Mouse (Mus musculus): ENCODE data around the gene Clps. TPM values are rescaled to one million over a fixed set of nuclear protein-coding genes. Genes with fewer than 3 reads are reported as not detected.

Clps gene
- total and polyA plus RNA-seq, 3 experiments: not detected

DNA sequence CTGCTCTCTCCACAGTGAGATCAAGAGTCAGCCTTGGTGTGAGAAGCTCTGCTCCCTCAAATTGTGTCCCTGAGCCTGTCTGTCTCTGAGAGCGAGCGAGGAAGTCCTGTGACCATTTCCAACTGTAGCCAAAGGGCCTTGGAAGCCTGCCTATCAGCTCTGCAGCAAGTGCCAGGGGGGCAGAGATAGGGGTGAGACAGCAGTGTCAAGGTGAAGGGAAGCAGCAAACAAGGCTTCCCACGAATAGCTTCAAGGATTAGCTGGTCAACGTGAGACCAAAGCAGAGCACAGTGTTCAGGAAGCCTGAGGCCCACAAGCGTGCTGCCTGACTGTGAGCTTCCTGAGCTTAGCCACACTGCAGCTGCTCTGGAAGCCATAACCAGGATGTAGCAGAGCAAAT is 30.9 kb upstream of the Clps start:
- no peak for DNase-seq (ENCODE audit: extremely low read depth)
- no peaks in the 10 kb centered on the region for H3K27me3 ChIP-seq (replicated peaks)
- H3K4me1 ChIP-seq (ENCODE audit: control insufficient read depth in 1 of 2, insufficient read depth in 2 of 2): no peaks in the 10 kb centered on the region; a peak in 1 of 4 replicates
- dilution Hi-C loops (cut with MboI; ENCODE audit: extremely low pct_ligation_motif_present, extremely low pct_unique_long_range_greater_than_20kb, low sequenced_read_pairs): no loop called here
- H3K4me2 ChIP-seq (ENCODE audit: insufficient read depth, low read depth, poor library complexity, severe bottlenecking): no peak overlapping the region
- H3K79me2 ChIP-seq (replicated peaks; ENCODE audit: control insufficient read depth, extremely low read depth, insufficient read depth, poor library complexity, severe bottlenecking): no peaks in the 10 kb centered on the region
- H3K27ac ChIP-seq (ENCODE audit: insufficient read depth, low read depth): no peak overlapping the region
- no peak overlapping the region for H3K4me3 ChIP-seq (replicated peaks in 1 of 3; ENCODE audit: low read depth in 2 of 3, low read length in 2 of 3, poor library complexity in 1 of 3)
- no peaks in the 10 kb centered on the region for H3K9me3 ChIP-seq (replicated peaks; ENCODE audit: low read length)
- H3K36me3 ChIP-seq (replicated peaks in 1 of 2; ENCODE audit: control insufficient read depth in 1 of 2, insufficient read depth in 1 of 2, low read length in 1 of 2): peaks cover 74 to 91% of the 10 kb centered on the region in 2 experiments
- H3K9ac ChIP-seq (ENCODE audit: insufficient read depth, low read depth): no peak overlapping the region
- in situ Hi-C loops (cut with MboI; ENCODE audit: low pct_ligation_motif_present, low pct_unique_long_range_greater_than_20kb, low sequenced_read_pairs): no loop called here
- no peak for TF ChIP-seq ETS1 (conservative IDR thresholded peaks at IDR 0.05; ENCODE audit: low read depth, low read length)
- no peak for TF ChIP-seq PAX5 (IDR thresholded peaks at IDR 0.05; ENCODE audit: low read length)
- TF ChIP-seq ZC3H11A (IDR thresholded peaks at IDR 0.05; ENCODE audit: low read depth, low read length): no peak
- TF ChIP-seq NRF1 (IDR thresholded peaks at IDR 0.05; ENCODE audit: low read depth, low read length): no peak
- TF ChIP-seq CHD1 (IDR thresholded peaks at IDR 0.05; ENCODE audit: low read depth, low read length): no peak
- TF ChIP-seq CHD2 (IDR thresholded peaks at IDR 0.05; ENCODE audit: low read length): no peak
- no peak for TF ChIP-seq EP300 (IDR thresholded peaks at IDR 0.05; ENCODE audit: low read length)
- TF ChIP-seq POLR2A (IDR thresholded peaks at IDR 0.05; ENCODE audit: low read depth, low read length): no peak
- no peak for TF ChIP-seq HCFC1 (IDR thresholded peaks at IDR 0.05; ENCODE audit: low read depth, low read length)
- no peak for TF ChIP-seq MXI1 (IDR thresholded peaks at IDR 0.05; ENCODE audit: low read depth, low read length)
- TF ChIP-seq TBP (conservative IDR thresholded peaks at IDR 0.05; ENCODE audit: low read depth, low read length): no peak
- TF ChIP-seq MAFK (IDR thresholded peaks at IDR 0.05; ENCODE audit: insufficient replicate concordance, low read length): no peak
- no peak for TF ChIP-seq SIN3A (IDR thresholded peaks at IDR 0.05; ENCODE audit: low read length)
- TF ChIP-seq KAT2A (IDR thresholded peaks at IDR 0.05; ENCODE audit: insufficient replicate concordance, low read length): no peak
- TF ChIP-seq E2F4 (IDR thresholded peaks at IDR 0.05; ENCODE audit: insufficient replicate concordance, low read depth, low read length): no peak
- TF ChIP-seq MEF2A (IDR thresholded peaks at IDR 0.05; ENCODE audit: borderline replicate concordance, low read depth, low read length): no peak

DNA sequence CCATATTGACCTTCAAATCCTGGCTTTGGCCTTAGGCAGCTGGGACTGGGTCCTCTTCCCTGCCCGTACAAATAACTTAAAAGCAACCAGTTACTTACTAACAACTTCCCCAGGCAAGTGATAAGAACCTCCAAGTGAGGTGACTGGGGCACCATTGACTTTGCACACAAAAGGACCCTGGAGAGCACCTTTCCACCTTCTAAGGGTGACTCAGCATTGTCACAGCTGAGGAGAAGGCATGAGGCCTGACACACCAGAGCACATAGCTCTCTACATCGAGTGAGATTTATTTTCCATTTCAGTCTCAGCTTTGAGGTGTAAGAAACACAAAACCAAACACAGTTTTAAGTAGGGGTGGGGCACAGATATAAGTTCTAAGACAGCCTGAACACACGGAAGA is 30.0 kb upstream of the Clps start:
- dilution Hi-C loops (cut with MboI; ENCODE audit: extremely low pct_ligation_motif_present, extremely low pct_unique_long_range_greater_than_20kb, low sequenced_read_pairs): no loop called here
- Histone ChIP-seq H3K27ac (ENCODE audit: insufficient read depth, low read depth) (no peak overlapping the region), H3K79me2 (replicated peaks; ENCODE audit: control insufficient read depth, extremely low read depth, insufficient read depth, poor library complexity, severe bottlenecking) (no peaks in the 10 kb centered on the region), H3K4me1 (ENCODE audit: control insufficient read depth in 1 of 2, insufficient read depth in 2 of 2) (no peaks in the 10 kb centered on the region; a peak in 1 of 4 replicates), H3K9me3 (replicated peaks; ENCODE audit: low read length) (no peaks in the 10 kb centered on the region), H3K9ac (ENCODE audit: insufficient read depth, low read depth) (no peak overlapping the region), H3K27me3 (replicated peaks) (no peaks in the 10 kb centered on the region), H3K4me2 (ENCODE audit: insufficient read depth, low read depth, poor library complexity, severe bottlenecking) (no peak overlapping the region), H3K36me3 (replicated peaks in 1 of 2; ENCODE audit: control insufficient read depth in 1 of 2, insufficient read depth in 1 of 2, low read length in 1 of 2) (peaks cover 68 to 84% of the 10 kb centered on the region in 2 experiments), H3K4me3 (replicated peaks in 1 of 3; ENCODE audit: low read depth in 2 of 3, low read length in 2 of 3, poor library complexity in 1 of 3) (no peak overlapping the region)
- TF ChIP-seq RAD21 (IDR thresholded peaks at IDR 0.05; ENCODE audit: low read depth, low read length) (no peak), BHLHE40 (IDR thresholded peaks at IDR 0.05; ENCODE audit: low read depth, low read length) (no peak), ZC3H11A (IDR thresholded peaks at IDR 0.05; ENCODE audit: low read depth, low read length) (no peak), MEF2A (IDR thresholded peaks at IDR 0.05; ENCODE audit: borderline replicate concordance, low read depth, low read length) (no peak), KAT2A (IDR thresholded peaks at IDR 0.05; ENCODE audit: insufficient replicate concordance, low read length) (no peak), NRF1 (IDR thresholded peaks at IDR 0.05; ENCODE audit: low read depth, low read length) (no peak), TBP (conservative IDR thresholded peaks at IDR 0.05; ENCODE audit: low read depth, low read length) (no peak)
- in situ Hi-C loops (cut with MboI; ENCODE audit: low pct_ligation_motif_present, low pct_unique_long_range_greater_than_20kb, low sequenced_read_pairs): no loop called here
- DNase-seq (ENCODE audit: extremely low read depth): no peak
